Mouse (Mus musculus) limb, embryonic 10.5 days (tissue): ENCODE results near the gene 1700019A02Rik. TPM values are rescaled to one million over a fixed set of nuclear protein-coding genes. Genes with fewer than 3 reads are reported as not detected.

Source experiments
- DNase-seq: peaks from one replicate; pipeline ENCODE4 v3.0.0-alpha.2; 2017; ENCODE audit warnings: low spot score
- H3K27ac ChIP-seq: fragments of 300-500 bp; sonication (generic); 2 replicates; pipeline ENCODE4 v1.5.1; 2016; ENCODE audit warnings: mild to moderate bottlenecking
- H3K27me3 ChIP-seq: fragments of 300-500 bp; sonication (generic); 2 replicates; pipeline ENCODE4 v1.6.1; 2016; ENCODE audit warnings: low read depth, mild to moderate bottlenecking; ENCODE audit not compliant: poor library complexity, severe bottlenecking
- H3K36me3 ChIP-seq: fragments of 300-500 bp; sonication (generic); 2 replicates; pipeline ENCODE4 v1.6.1; 2016; ENCODE audit warnings: mild to moderate bottlenecking, moderate library complexity
- H3K4me1 ChIP-seq: fragments of 300-500 bp; sonication (generic); 2 replicates; pipeline ENCODE4 v1.6.1; 2016
- H3K4me3 ChIP-seq: fragments of 300-500 bp; sonication (generic); 2 replicates; pipeline ENCODE4 v1.5.1; 2016; ENCODE audit warnings: mild to moderate bottlenecking, moderate library complexity
- H3K9me3 ChIP-seq: fragments of 300-500 bp; sonication (generic); replicated peaks from 2 replicates; pipeline ENCODE4 v1.6.1; 2016; ENCODE audit warnings: mild to moderate bottlenecking
- WGBS: fragments of 180-500 bp; shearing (Covaris S2); methylation state at CpG from one replicate; pipeline ENCODE4 v1.1.7; 2016; 5-methylcytosine and 5-hydroxymethylcytosine counted together
- polyA plus RNA-seq: library from polyadenylated mRNA; unstranded; fragments of >200 nt; fragmentation: Nextera tagmentation; extraction: Ambion mirVana; gene quantifications from 2 replicates; pipeline ENCODE4 v1.2.1, GENCODE M21; 2016

1700019A02Rik gene
- not detected in 2 replicates for polyA plus RNA-seq

DNA sequence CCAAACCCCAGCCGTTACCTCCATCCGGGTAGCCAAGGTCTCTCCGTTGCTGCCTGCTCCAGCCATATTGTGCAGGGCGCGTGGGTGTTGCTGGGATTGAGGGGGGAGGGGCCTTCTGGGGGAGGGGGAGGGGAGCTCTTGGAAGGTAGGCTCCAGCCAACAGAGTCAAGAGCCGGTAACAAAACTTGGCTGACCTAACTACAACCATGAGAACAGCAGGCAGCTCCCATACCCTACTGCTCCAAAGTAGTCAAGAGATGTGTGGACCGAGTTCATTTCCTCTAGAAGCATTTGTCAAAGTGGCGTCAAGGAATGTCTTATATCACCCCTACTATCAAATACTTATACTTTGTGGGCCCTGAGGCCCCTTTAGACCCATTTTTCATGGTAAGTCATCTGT lies at the start of gene 1700019A02Rik:
Gene 1700019A02Rik (minus strand): TSS at position 101 of the 400 bp plus-strand sequence.
- H3K36me3 ChIP-seq, result peaks cover 17% of the 10 kb centered on the region
- H3K4me1 ChIP-seq, result no peaks in the 10 kb centered on the region
- H3K4me3 ChIP-seq, result no peak within 1 kb of the TSS
- WGBS, result 96% methylated on average over 8 of the region's 8 CpGs
- no peak within 1 kb of the TSS for H3K27ac ChIP-seq
- no peak for DNase-seq
- no peaks in the 10 kb centered on the region for H3K9me3 ChIP-seq
- no peaks in the 10 kb centered on the region for H3K27me3 ChIP-seq

- no peak overlapping the region for H3K4me3 ChIP-seq
- H3K27me3 ChIP-seq, result no peaks in the 10 kb centered on the region
- no peak overlapping the region for H3K27ac ChIP-seq
- WGBS, result 78% methylated on average over 1 of the region's 1 CpGs
- peaks cover 19% of the 10 kb centered on the region for H3K36me3 ChIP-seq
- no peaks in the 10 kb centered on the region for H3K4me1 ChIP-seq
- no peak for DNase-seq
- no peaks in the 10 kb centered on the region for H3K9me3 ChIP-seq
These were observed 38.6 kb upstream of the 1700019A02Rik start for GRCm38 (mm10) chr1:53226063-53226462.

GRCm38 (mm10) chr1:53225616-53226015 lies 38.2 kb upstream of the 1700019A02Rik start:
- H3K27ac ChIP-seq, result no peak overlapping the region
- H3K4me1 ChIP-seq, result no peaks in the 10 kb centered on the region
- no peaks in the 10 kb centered on the region for H3K9me3 ChIP-seq
- H3K27me3 ChIP-seq, result no peaks in the 10 kb centered on the region
- DNase-seq, result no peak
- H3K36me3 ChIP-seq, result peaks cover 17% of the 10 kb centered on the region
- H3K4me3 ChIP-seq, result no peak overlapping the region
- 93% methylated on average over 3 of the region's 3 CpGs for WGBS

GRCm38 (mm10) chr1:53224775-53225174 lies 37.3 kb upstream of the 1700019A02Rik start:
- Histone ChIP-seq H3K4me3 (no peak overlapping the region), H3K27me3 (no peaks in the 10 kb centered on the region), H3K4me1 (no peaks in the 10 kb centered on the region), H3K27ac (no peak overlapping the region), H3K36me3 (peaks cover 10% of the 10 kb centered on the region), H3K9me3 (no peaks in the 10 kb centered on the region)
- 85% methylated on average over 1 of the region's 1 CpGs for WGBS
- no peak for DNase-seq

DNA sequence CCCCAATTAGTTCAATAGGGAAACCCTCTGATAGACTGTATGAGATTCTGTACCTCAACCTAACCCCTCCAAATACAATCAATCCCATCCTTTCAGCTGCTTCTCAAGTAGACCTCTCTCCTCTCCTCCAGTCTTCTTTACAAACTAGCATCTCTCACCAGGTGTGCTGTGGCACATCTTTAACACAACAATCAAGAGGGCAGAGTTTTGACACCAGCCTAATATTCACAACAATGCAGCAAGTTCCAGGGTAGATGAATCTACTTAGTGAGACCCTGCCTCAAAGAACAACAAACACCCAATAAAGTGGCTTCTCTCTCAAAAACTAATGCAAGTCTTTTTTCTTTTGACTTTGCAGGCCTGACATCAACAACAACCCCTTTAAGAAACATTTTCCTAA lies 22.7 kb upstream of the 1700019A02Rik start:
- DNase-seq, result no peak
- no peak overlapping the region for H3K4me3 ChIP-seq
- H3K27ac ChIP-seq, result no peak overlapping the region
- no peaks in the 10 kb centered on the region for H3K9me3 ChIP-seq
- no peaks in the 10 kb centered on the region for H3K4me1 ChIP-seq
- no peaks in the 10 kb centered on the region for H3K27me3 ChIP-seq
- H3K36me3 ChIP-seq, result peaks cover 15% of the 10 kb centered on the region

- H3K27ac ChIP-seq, result no peak overlapping the region
- no peaks in the 10 kb centered on the region for H3K9me3 ChIP-seq
- peaks cover 31% of the 10 kb centered on the region for H3K4me1 ChIP-seq
- no peak for DNase-seq
- H3K27me3 ChIP-seq, result peaks cover 16% of the 10 kb centered on the region; the same call in 1 of the 2 replicates
- 89% methylated on average over 2 of the region's 2 CpGs for WGBS
- peaks cover 6% of the 10 kb centered on the region; the same call in 1 of the 2 replicates for H3K36me3 ChIP-seq
- H3K4me3 ChIP-seq, result no peak overlapping the region
These were observed 16.5 kb upstream of the 1700019A02Rik start for GRCm38 (mm10) chr1:53203902-53204301.

GRCm38 (mm10) chr1:53201630-53202199 lies 14.3 kb upstream of the 1700019A02Rik start:
- WGBS, result 30% methylated on average over 2 of the region's 2 CpGs
- no peaks in the 10 kb centered on the region for H3K9me3 ChIP-seq
- DNase-seq, result no peak

DNA sequence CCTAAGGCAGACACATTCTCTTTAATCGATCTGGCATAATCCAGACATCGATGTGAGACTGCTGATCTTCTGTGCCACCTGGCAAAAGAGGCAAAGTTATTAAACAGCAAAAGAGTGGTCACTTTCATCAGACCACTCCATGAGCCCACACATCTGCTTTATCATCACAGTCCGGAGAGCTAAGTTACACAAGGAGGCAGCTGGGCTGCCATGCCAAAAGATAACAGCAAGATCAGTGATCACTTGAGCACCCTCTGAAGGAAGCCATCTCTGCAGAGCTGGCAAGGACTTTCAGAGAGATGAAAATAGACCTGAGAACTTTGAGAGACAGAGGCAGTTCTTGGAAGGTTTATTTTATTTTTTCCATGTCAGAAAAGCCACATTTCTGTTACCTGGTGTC lies 7.1 kb upstream of the 1700019A02Rik start:
- no peaks in the 10 kb centered on the region for H3K9me3 ChIP-seq
- H3K4me3 ChIP-seq, result no peak overlapping the region
- peaks cover 15% of the 10 kb centered on the region for H3K36me3 ChIP-seq
- H3K27ac ChIP-seq, result no peak overlapping the region
- H3K27me3 ChIP-seq, result 0 out of 2 replicates have a peak, but pooled peaks cover 7% of the 10 kb centered on the region
- peaks cover 10% of the 10 kb centered on the region; the same call in 1 of the 2 replicates for H3K4me1 ChIP-seq
- WGBS, result 87% methylated on average over 3 of the region's 3 CpGs
- no peak for DNase-seq

More at GRCm38 (mm10) chr1:53201630-53202199, 14.3 kb upstream of the 1700019A02Rik start:
- peaks cover 23% of the 10 kb centered on the region; the same call in 1 of the 2 replicates for H3K27me3 ChIP-seq
- H3K27ac ChIP-seq, result no peak overlapping the region
- peaks cover 40% of the 10 kb centered on the region for H3K4me1 ChIP-seq
- peaks cover 4% of the 10 kb centered on the region; the same call in 1 of the 2 replicates for H3K36me3 ChIP-seq
- no peak overlapping the region for H3K4me3 ChIP-seq

DNA sequence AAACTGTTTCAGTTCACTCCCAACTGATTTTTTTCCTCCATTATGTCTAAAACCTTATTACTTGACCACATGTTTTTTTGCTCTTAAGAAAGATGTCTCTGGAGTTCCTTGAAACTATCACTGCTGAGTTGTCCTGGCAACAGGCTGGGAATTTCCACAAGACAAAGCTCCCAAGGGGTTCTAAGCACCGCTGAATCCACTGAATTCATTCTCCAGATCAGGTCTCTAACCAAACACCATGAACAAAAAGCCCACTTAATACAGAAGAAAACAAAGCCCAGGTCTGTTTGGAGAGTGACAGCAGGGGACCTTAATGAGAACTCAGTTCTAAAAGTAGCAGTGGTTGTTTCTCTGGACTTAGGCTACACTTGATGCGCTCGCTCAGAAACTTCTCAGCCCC lies 3.8 kb upstream of the 1700019A02Rik start:
- H3K4me3 ChIP-seq, result no peak overlapping the region
- H3K9me3 ChIP-seq, result no peaks in the 10 kb centered on the region
- no peaks in the 10 kb centered on the region for H3K27me3 ChIP-seq
- H3K4me1 ChIP-seq, result no peaks in the 10 kb centered on the region
- WGBS, result 91% methylated on average over 3 of the region's 3 CpGs
- no peak overlapping the region for H3K27ac ChIP-seq
- H3K36me3 ChIP-seq, result peaks cover 24% of the 10 kb centered on the region
- no peak for DNase-seq

GRCm38 (mm10) chr1:53189620-53190019 lies 2.2 kb upstream of the 1700019A02Rik start:
- Histone ChIP-seq H3K9me3 (no peaks in the 10 kb centered on the region), H3K27me3 (no peaks in the 10 kb centered on the region), H3K27ac (no peak overlapping the region), H3K4me3 (no peak overlapping the region), H3K4me1 (no peaks in the 10 kb centered on the region), H3K36me3 (peaks cover 23% of the 10 kb centered on the region)
- 87% methylated on average over 3 of the region's 3 CpGs for WGBS
- no peak for DNase-seq

- Histone ChIP-seq H3K4me1 (no peaks in the 10 kb centered on the region), H3K27ac (no peak overlapping the region), H3K27me3 (no peaks in the 10 kb centered on the region), H3K36me3 (peaks cover 11% of the 10 kb centered on the region), H3K4me3 (no peak overlapping the region), H3K9me3 (no peaks in the 10 kb centered on the region)
- no peak for DNase-seq
- 95% methylated on average over 3 of the region's 3 CpGs for WGBS
These were observed 1.1 kb downstream of the 1700019A02Rik start for GRCm38 (mm10) chr1:53186301-53186700.

GRCm38 (mm10) chr1:53157715-53158114 lies 29.7 kb downstream of the 1700019A02Rik start:
- H3K27ac ChIP-seq, result no peak overlapping the region
- WGBS, result 78% methylated on average over 6 of the region's 6 CpGs
- H3K4me3 ChIP-seq, result no peak overlapping the region
- no peaks in the 10 kb centered on the region for H3K9me3 ChIP-seq
- no peak for DNase-seq
- H3K4me1 ChIP-seq, result no peaks in the 10 kb centered on the region
- no peaks in the 10 kb centered on the region for H3K36me3 ChIP-seq
- no peaks in the 10 kb centered on the region for H3K27me3 ChIP-seq

DNA sequence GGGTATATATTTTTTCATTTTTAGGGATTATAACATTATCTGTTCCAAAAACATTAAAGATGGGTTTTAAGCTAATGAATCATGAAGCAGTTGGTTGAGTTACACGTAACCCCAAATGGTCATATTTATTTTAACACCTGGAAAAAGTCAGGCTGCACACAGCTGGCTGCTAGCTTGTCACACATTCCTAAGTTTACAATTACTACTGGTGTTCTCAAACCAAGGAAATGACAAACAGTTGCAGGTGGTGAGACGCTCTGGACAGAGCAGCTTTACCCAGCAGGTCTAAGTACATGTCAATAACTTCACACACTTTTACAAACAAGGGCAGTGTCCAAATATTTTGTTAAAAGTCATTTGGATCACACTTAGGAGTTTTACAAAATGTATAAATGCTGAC lies 64.4 kb downstream of the 1700019A02Rik start:
- Histone ChIP-seq H3K9me3 (no peaks in the 10 kb centered on the region), H3K27me3 (no peaks in the 10 kb centered on the region), H3K36me3 (no peaks in the 10 kb centered on the region), H3K4me3 (no peak overlapping the region), H3K4me1 (peaks cover 14% of the 10 kb centered on the region), H3K27ac (no peak overlapping the region)
- no peak for DNase-seq
- 35% methylated on average over 2 of the region's 2 CpGs for WGBS

GRCm38 (mm10) chr1:53110561-53110960 lies 76.9 kb downstream of the 1700019A02Rik start:
- Histone ChIP-seq H3K9me3 (no peaks in the 10 kb centered on the region), H3K27ac (no peak overlapping the region), H3K4me3 (no peak overlapping the region), H3K27me3 (no peaks in the 10 kb centered on the region), H3K4me1 (no peaks in the 10 kb centered on the region), H3K36me3 (no peaks in the 10 kb centered on the region)
- 80% methylated on average over 1 of the region's 1 CpGs for WGBS
- DNase-seq, result no peak
